Mouse (Mus musculus): Measurements from ENCODE around the gene Plekhb2. TPM values are rescaled to one million over a fixed set of nuclear protein-coding genes. Genes with fewer than 3 reads are reported as not detected.

Plekhb2 gene
- polyA plus RNA-seq, 2 experiments = 4.0 to 8.0 TPM

DNA sequence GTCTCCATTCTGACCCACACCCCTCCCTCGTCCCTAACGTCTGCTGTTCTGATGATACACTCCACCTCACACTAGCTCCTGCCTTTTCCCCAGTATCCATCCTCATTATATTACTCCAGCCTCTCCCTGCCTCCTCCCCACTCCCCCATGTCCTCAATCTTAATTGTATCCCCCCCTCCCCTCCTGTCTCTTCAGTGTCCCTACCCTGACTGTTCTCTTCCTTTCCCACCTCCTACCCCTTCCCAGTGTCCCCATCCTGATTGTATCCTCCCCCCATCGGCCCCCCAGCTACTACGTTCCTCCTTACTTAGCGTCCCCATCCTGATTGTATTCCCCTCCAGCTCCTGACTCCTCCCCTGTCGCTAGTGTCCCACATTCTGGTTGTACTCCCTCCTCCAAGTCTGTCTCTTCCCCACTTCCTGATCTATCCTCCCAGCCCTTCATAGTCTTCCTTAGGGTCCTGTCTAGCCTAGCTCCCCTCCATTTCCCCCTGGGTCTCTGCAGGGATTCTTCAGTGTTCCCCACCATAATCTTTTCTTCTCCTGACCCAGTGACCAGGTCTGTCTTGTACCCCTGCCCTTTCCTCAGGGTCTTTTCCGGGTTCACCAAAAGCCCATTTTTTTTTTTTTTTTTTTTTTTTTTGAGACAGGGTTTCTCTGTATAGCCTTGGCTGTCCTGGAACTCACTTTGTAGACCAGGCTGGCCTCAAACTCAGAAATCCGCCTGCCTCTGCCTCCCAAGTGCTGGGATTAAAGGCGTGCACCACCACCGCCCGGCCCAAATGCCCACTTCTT lies 764 bp downstream of the Plekhb2 start:
- DNase-seq (ENCODE audit: low read depth in 3 of 3, low spot score in 3 of 3) = no peak
- WGBS (ENCODE audit: insufficient replicate concordance) = 38% methylated on average over 10 of the region's 11 CpGs

DNA sequence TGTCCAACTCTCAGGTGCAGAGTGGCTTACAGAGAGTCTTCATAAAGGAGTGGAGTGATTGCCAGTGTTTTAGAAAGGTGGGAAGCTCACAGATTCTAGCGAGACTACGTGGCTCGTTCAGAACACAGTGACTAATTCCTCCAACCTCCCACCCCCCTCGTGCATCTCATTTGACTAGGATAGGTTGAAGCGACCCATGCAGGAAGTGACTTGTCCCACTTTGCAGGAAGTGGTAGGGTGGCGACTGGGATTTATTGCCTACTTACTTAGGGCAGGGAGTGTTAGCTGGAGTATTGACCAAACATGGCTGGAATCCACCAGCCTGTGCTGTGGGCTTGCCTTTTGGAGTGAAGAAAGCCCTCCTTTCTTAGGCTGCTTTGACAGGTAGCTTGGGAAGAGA lies 1.8 kb downstream of the Plekhb2 start:
- 18% methylated on average over 6 of the region's 6 CpGs for WGBS (ENCODE audit: insufficient replicate concordance)

More for the DNA sequence above, 764 bp downstream of the Plekhb2 start:
- ATAC-seq (ENCODE audit: insufficient read depth) = peak; percentile 59
- H3K36me3 ChIP-seq (replicated peaks; ENCODE audit: control insufficient read depth, insufficient read depth, low read depth) = no peaks in the 10 kb centered on the region
- H3K4me3 ChIP-seq (ENCODE audit: insufficient read depth in 1 of 2, low read depth in 2 of 2, low read length in 2 of 2) = peak overlapping the region; percentile 60 to 66
- H3K9me3 ChIP-seq (ENCODE audit: control insufficient read depth, low read length) = no peaks in the 10 kb centered on the region
- no peaks in the 10 kb centered on the region for H3K27me3 ChIP-seq (ENCODE audit: control insufficient read depth, insufficient read depth, low read length)
- H3K27ac ChIP-seq = no peak overlapping the region
- peaks cover 0 to 7% of the 10 kb centered on the region in 2 experiments; a peak in 2 of 4 replicates for H3K4me1 ChIP-seq (replicated peaks; ENCODE audit: control insufficient read depth in 2 of 2, insufficient read depth in 2 of 2, low read length in 1 of 2)
- no peak for TF ChIP-seq EP300 (IDR thresholded peaks at IDR 0.05; ENCODE audit: low read depth)
- no peak for TF ChIP-seq CTCF (IDR thresholded peaks at IDR 0.05; ENCODE audit: low read depth)
- peak overlapping the region; percentile 90 for H3K4me2 ChIP-seq (ENCODE audit: low read depth)
- peak overlapping the region; percentile 83 for H3K9ac ChIP-seq (replicated peaks)

DNA sequence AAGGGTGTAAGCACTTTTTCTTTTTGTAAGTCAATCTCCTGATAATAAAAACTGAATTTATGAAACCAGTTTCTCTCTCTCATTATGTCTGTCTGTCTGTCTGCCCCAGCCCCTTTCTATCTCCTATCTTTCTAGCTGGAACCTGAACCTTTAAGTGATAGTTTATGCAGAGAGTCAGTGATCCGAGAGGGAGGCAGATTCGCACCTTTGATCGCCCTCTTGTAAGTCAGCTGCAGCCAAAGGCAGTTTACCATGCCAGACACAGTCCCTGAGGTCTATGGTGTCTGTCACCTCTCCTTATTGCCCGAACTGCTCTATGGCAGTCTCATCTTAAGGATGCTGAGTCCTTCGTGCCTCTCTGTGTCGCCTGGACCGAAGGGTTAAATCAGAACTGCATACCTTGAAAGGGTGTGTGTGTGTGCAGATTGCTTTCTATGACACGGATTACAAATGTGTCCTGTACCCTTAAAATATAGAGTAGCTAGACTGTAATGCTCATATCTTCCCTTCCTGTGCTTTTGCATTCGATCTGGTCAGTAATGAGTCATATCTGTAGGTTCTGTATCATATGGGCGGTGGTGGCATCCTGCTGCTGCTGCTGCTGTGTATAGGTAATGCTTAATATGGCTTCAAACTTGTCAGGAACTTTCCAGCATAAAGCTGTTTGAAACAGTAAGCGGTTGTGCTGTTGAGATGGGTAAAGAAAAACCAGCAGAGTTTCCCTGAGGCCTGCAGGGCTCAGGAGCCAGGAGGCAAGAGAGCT lies 2.5 kb downstream of the Plekhb2 start:
- peaks cover 0 to 7% of the 10 kb centered on the region in 2 experiments; a peak in 2 of 4 replicates for H3K4me1 ChIP-seq (replicated peaks; ENCODE audit: control insufficient read depth in 2 of 2, insufficient read depth in 2 of 2, low read length in 1 of 2)
- DNase-seq (ENCODE audit: low read depth in 3 of 3, low spot score in 3 of 3) = no peak
- ATAC-seq (ENCODE audit: insufficient read depth) = no peak
- no peak overlapping the region for H3K9ac ChIP-seq (replicated peaks)
- no peaks in the 10 kb centered on the region for H3K36me3 ChIP-seq (replicated peaks; ENCODE audit: control insufficient read depth, insufficient read depth, low read depth)
- H3K9me3 ChIP-seq (ENCODE audit: control insufficient read depth, low read length) = no peaks in the 10 kb centered on the region
- WGBS (ENCODE audit: insufficient replicate concordance) = 69% methylated on average over 11 of the region's 11 CpGs
- no peak overlapping the region for H3K27ac ChIP-seq
- no peaks in the 10 kb centered on the region for H3K27me3 ChIP-seq (ENCODE audit: control insufficient read depth, insufficient read depth, low read length)
- H3K4me3 ChIP-seq (ENCODE audit: insufficient read depth in 1 of 2, low read depth in 2 of 2, low read length in 2 of 2) = no peak overlapping the region
- TF ChIP-seq EP300 (IDR thresholded peaks at IDR 0.05; ENCODE audit: low read depth) (no peak), CTCF (IDR thresholded peaks at IDR 0.05; ENCODE audit: low read depth) (no peak)
- no peak overlapping the region; the same call in 1 of the 2 replicates for H3K4me2 ChIP-seq (ENCODE audit: low read depth)

More for the DNA sequence above, 1.8 kb downstream of the Plekhb2 start:
- H3K36me3 ChIP-seq (replicated peaks; ENCODE audit: control insufficient read depth, insufficient read depth, low read depth) = no peaks in the 10 kb centered on the region
- no peaks in the 10 kb centered on the region for H3K9me3 ChIP-seq (ENCODE audit: control insufficient read depth, low read length)
- H3K9ac ChIP-seq (replicated peaks) = no peak overlapping the region
- no peak overlapping the region; the same call in 1 of the 2 replicates for H3K4me2 ChIP-seq (ENCODE audit: low read depth)
- ATAC-seq (ENCODE audit: insufficient read depth) = no peak
- no peak for TF ChIP-seq CTCF (IDR thresholded peaks at IDR 0.05; ENCODE audit: low read depth)
- TF ChIP-seq EP300 (IDR thresholded peaks at IDR 0.05; ENCODE audit: low read depth) = no peak
- peaks cover 0 to 7% of the 10 kb centered on the region in 2 experiments; a peak in 2 of 4 replicates for H3K4me1 ChIP-seq (replicated peaks; ENCODE audit: control insufficient read depth in 2 of 2, insufficient read depth in 2 of 2, low read length in 1 of 2)
- H3K4me3 ChIP-seq (ENCODE audit: insufficient read depth in 1 of 2, low read depth in 2 of 2, low read length in 2 of 2) = no peak overlapping the region
- H3K27me3 ChIP-seq (ENCODE audit: control insufficient read depth, insufficient read depth, low read length) = no peaks in the 10 kb centered on the region
- no peak overlapping the region for H3K27ac ChIP-seq
- no peak for DNase-seq (ENCODE audit: low read depth in 3 of 3, low spot score in 3 of 3)

DNA sequence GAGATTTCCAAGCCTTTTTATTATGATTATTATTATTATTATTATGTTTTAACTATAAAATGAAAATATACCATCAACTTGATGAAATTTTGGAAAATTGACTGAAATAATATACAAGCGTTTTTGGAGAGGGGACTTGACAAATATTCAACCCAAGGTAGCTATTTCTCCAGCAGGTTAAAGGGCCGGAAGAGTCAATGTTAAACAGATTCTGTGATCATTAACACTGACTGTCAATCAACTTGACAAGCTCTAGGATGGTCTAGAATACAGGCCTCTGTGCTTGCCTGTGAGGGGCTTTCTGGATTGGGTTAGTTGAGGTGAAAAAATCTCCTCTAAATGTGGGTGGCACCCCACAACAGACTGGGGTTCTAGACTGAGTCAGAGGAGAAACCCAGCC lies 4.0 kb downstream of the Plekhb2 start:
- no peaks in the 10 kb centered on the region for H3K9me3 ChIP-seq (ENCODE audit: control insufficient read depth, low read length)
- TF ChIP-seq CTCF (IDR thresholded peaks at IDR 0.05; ENCODE audit: low read depth) (no peak), EP300 (IDR thresholded peaks at IDR 0.05; ENCODE audit: low read depth) (no peak)
- DNase-seq (ENCODE audit: low read depth in 3 of 3, low spot score in 3 of 3) (no peak), ATAC-seq (ENCODE audit: insufficient read depth) (no peak)
- no peak overlapping the region for H3K4me3 ChIP-seq (ENCODE audit: insufficient read depth in 1 of 2, low read depth in 2 of 2, low read length in 2 of 2)
- 73% methylated on average over 2 of the region's 2 CpGs for WGBS (ENCODE audit: insufficient replicate concordance)
- no peaks in the 10 kb centered on the region for H3K36me3 ChIP-seq (replicated peaks; ENCODE audit: control insufficient read depth, insufficient read depth, low read depth)
- no peak overlapping the region for H3K4me2 ChIP-seq (ENCODE audit: low read depth)
- H3K4me1 ChIP-seq (replicated peaks; ENCODE audit: control insufficient read depth in 2 of 2, insufficient read depth in 2 of 2, low read length in 1 of 2) = peaks cover 0 to 7% of the 10 kb centered on the region in 2 experiments; a peak in 2 of 4 replicates
- H3K27ac ChIP-seq = no peak overlapping the region
- no peaks in the 10 kb centered on the region for H3K27me3 ChIP-seq (ENCODE audit: control insufficient read depth, insufficient read depth, low read length)
- no peak overlapping the region for H3K9ac ChIP-seq (replicated peaks)
